Mouse (Mus musculus): ENCODE results near the gene Ascl1. TPM values are rescaled to one million over a fixed set of nuclear protein-coding genes. Genes with fewer than 3 reads are reported as not detected.

Gene Ascl1
- polyA plus RNA-seq, 1 experiment from 2014 or later = 60.6 TPM

- 42% methylated on average over 2 of the region's 2 CpGs for WGBS
- Histone ChIP-seq H3K36me3 (ENCODE audit: control insufficient read depth, insufficient read depth, low read length) (no peaks in the 10 kb centered on the region), H3K9me3 (ENCODE audit: control insufficient read depth, low read length) (no peaks in the 10 kb centered on the region), H3K27ac (ENCODE audit: low read depth, low read length) (no peak overlapping the region), H3K4me1 (replicated peaks; ENCODE audit: control insufficient read depth, insufficient read depth, low read length) (no peaks in the 10 kb centered on the region), H3K9ac (ENCODE audit: low read length) (no peak overlapping the region), H3K27me3 (ENCODE audit: control insufficient read depth, insufficient read depth, low read length) (no peaks in the 10 kb centered on the region), H3K4me3 (ENCODE audit: low read depth, low read length) (no peak overlapping the region), H3K4me2 (ENCODE audit: low read depth, low read length, severe bottlenecking) (no peak overlapping the region)
- no peak for ATAC-seq (replicated peaks; ENCODE audit: low FRiP score)
- DNase-seq (ENCODE audit: low spot score) = no peak
Measured at GRCm38 (mm10) chr10:87474971-87475370, 18.5 kb downstream of the Ascl1 start.

DNA sequence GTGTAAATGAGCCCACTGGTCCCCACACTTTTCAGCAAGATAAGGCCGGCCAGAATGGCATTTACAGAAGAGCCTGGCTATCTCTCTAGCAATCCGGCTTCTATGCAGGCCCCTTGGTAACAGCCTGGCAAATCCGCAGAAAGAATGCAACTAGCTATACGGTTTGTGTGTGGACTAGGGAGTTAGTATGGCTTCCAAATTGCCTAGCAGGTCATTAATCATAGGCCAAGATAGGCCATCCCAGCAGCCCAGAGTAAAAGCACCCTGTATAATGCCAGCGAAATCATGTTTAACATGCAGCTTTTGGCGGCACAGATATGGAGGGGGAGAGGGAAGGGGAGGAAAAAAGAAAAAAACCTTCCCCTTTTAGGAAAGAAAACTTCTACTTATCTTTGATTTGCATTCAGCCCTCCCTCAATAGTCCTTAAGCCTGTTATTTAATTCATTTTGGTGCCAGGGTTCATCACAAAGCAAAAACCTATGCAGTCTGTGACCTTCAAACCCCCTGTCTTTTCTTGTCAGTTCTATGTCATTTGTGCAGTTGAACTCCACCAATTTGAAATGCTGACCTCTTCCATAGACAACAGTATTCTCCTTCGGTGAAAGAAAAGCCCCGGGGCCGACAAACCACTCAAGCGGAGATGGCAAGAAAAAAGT, 19.9 kb downstream of the Ascl1 start:
- WGBS = 53% methylated on average over 10 of the region's 10 CpGs
- H3K9ac ChIP-seq (ENCODE audit: low read length) = no peak overlapping the region
- no peaks in the 10 kb centered on the region for H3K4me1 ChIP-seq (replicated peaks; ENCODE audit: control insufficient read depth, insufficient read depth, low read length)
- no peak; the same call in 1 of the 2 replicates for ATAC-seq (replicated peaks; ENCODE audit: low FRiP score)
- H3K36me3 ChIP-seq (ENCODE audit: control insufficient read depth, insufficient read depth, low read length) = no peaks in the 10 kb centered on the region
- no peak overlapping the region for H3K4me2 ChIP-seq (ENCODE audit: low read depth, low read length, severe bottlenecking)
- no peak overlapping the region for H3K27ac ChIP-seq (ENCODE audit: low read depth, low read length)
- H3K4me3 ChIP-seq (ENCODE audit: low read depth, low read length) = no peak overlapping the region
- H3K27me3 ChIP-seq (ENCODE audit: control insufficient read depth, insufficient read depth, low read length) = no peaks in the 10 kb centered on the region
- no peak for DNase-seq (ENCODE audit: low spot score)
- no peaks in the 10 kb centered on the region for H3K9me3 ChIP-seq (ENCODE audit: control insufficient read depth, low read length)

DNA sequence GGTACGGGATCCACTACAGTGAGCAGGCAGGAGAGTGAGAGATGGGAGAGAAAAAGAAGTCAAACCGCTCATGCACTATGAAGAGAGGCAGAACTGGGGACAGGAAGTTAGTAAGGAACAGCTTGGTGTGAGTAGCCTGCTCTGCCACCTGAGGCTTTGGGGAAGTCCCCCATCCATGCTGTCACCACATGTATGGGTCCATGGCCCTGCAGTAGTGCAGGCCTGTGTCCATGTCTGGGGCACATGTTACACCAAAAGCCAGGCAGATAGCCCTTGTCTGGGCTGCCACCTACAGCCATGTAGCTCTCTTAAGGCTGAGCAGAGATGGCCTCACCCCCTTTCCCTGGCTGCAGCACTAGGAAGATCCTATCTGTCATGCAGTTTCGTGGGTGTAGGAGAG, 42.7 kb downstream of the Ascl1 start:
- H3K4me3 ChIP-seq (ENCODE audit: low read depth, low read length) = no peak overlapping the region
- no peak for DNase-seq (ENCODE audit: low spot score)
- H3K9me3 ChIP-seq (ENCODE audit: control insufficient read depth, low read length) = no peaks in the 10 kb centered on the region
- no peak overlapping the region for H3K4me2 ChIP-seq (ENCODE audit: low read depth, low read length, severe bottlenecking)
- no peak for ATAC-seq (replicated peaks; ENCODE audit: low FRiP score)
- H3K4me1 ChIP-seq (replicated peaks; ENCODE audit: control insufficient read depth, insufficient read depth, low read length) = peaks cover 11% of the 10 kb centered on the region
- no peaks in the 10 kb centered on the region for H3K27me3 ChIP-seq (ENCODE audit: control insufficient read depth, insufficient read depth, low read length)
- H3K27ac ChIP-seq (ENCODE audit: low read depth, low read length) = no peak overlapping the region
- H3K9ac ChIP-seq (ENCODE audit: low read length) = no peak overlapping the region
- 94% methylated on average over 3 of the region's 3 CpGs for WGBS
- no peaks in the 10 kb centered on the region for H3K36me3 ChIP-seq (ENCODE audit: control insufficient read depth, insufficient read depth, low read length)

DNA sequence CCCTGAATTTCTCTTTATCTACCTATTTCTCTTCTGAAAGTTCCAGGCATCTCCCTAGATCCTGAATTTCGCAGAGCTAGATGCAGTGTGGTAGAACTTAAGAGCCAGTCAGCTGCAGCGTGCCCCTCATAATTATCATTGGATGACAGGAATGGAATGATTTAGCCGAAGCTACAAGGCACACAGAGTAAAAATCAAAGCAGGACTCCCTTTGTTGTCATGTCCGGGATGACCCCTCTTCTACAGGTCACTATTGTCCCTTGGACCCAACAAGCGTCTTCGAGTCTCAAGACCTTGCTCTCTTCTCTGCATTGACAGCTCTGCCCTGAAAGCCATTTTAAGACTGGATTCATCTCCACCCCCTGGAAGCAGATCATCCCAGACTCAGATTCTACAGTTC, 44.1 kb downstream of the Ascl1 start:
- Histone ChIP-seq H3K27ac (ENCODE audit: low read depth, low read length) (no peak overlapping the region), H3K4me2 (ENCODE audit: low read depth, low read length, severe bottlenecking) (no peak overlapping the region), H3K4me3 (ENCODE audit: low read depth, low read length) (no peak overlapping the region), H3K36me3 (ENCODE audit: control insufficient read depth, insufficient read depth, low read length) (no peaks in the 10 kb centered on the region), H3K4me1 (replicated peaks; ENCODE audit: control insufficient read depth, insufficient read depth, low read length) (peaks cover 11% of the 10 kb centered on the region), H3K9me3 (ENCODE audit: control insufficient read depth, low read length) (no peaks in the 10 kb centered on the region), H3K9ac (ENCODE audit: low read length) (no peak overlapping the region), H3K27me3 (ENCODE audit: control insufficient read depth, insufficient read depth, low read length) (no peaks in the 10 kb centered on the region)
- no peak for DNase-seq (ENCODE audit: low spot score)
- 82% methylated on average over 6 of the region's 6 CpGs for WGBS
- ATAC-seq (replicated peaks; ENCODE audit: low FRiP score) = no peak

- 20% methylated on average over 5 of the region's 5 CpGs for WGBS
- Histone ChIP-seq H3K27me3 (ENCODE audit: control insufficient read depth, insufficient read depth, low read length) (no peaks in the 10 kb centered on the region), H3K4me2 (ENCODE audit: low read depth, low read length, severe bottlenecking) (peak overlapping the region; percentile 34), H3K9ac (ENCODE audit: low read length) (no peak overlapping the region), H3K36me3 (ENCODE audit: control insufficient read depth, insufficient read depth, low read length) (no peaks in the 10 kb centered on the region), H3K27ac (ENCODE audit: low read depth, low read length) (peak overlapping the region; percentile 79), H3K9me3 (ENCODE audit: control insufficient read depth, low read length) (no peaks in the 10 kb centered on the region; the same call in 1 of the 2 replicates), H3K4me1 (replicated peaks; ENCODE audit: control insufficient read depth, insufficient read depth, low read length) (peaks cover 11% of the 10 kb centered on the region), H3K4me3 (ENCODE audit: low read depth, low read length) (no peak overlapping the region)
- peak; percentile 54 for DNase-seq (ENCODE audit: low spot score)
- peak; percentile 13; the same call in 1 of the 2 replicates for ATAC-seq (replicated peaks; ENCODE audit: low FRiP score)
Measured at GRCm38 (mm10) chr10:87448257-87448656, 45.2 kb downstream of the Ascl1 start.

DNA sequence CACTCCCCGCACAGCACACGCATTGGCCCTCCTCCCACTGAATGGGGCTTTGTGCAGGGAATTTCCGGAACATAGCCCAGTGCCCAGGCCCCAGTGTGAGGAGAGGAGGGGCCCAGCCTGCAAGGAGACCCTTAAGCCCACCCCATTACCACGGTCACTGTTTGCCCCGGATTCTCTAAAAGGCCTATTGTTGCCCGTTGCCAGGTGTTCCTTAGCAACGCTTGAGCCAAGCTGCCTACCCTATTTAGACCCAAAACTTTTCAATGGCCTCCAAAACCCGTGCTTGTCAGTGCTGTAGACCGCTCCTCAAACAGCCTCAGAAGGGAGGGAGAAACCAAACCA, 45.7 kb downstream of the Ascl1 start:
- H3K36me3 ChIP-seq (ENCODE audit: control insufficient read depth, insufficient read depth, low read length) = no peaks in the 10 kb centered on the region
- no peak overlapping the region for H3K4me3 ChIP-seq (ENCODE audit: low read depth, low read length)
- 1% methylated on average over 9 of the region's 9 CpGs for WGBS
- no peaks in the 10 kb centered on the region for H3K27me3 ChIP-seq (ENCODE audit: control insufficient read depth, insufficient read depth, low read length)
- H3K4me2 ChIP-seq (ENCODE audit: low read depth, low read length, severe bottlenecking) = peak overlapping the region; percentile 34; the same call in 1 of the 2 replicates
- H3K9ac ChIP-seq (ENCODE audit: low read length) = no peak overlapping the region
- peaks cover 11% of the 10 kb centered on the region for H3K4me1 ChIP-seq (replicated peaks; ENCODE audit: control insufficient read depth, insufficient read depth, low read length)
- ATAC-seq (replicated peaks; ENCODE audit: low FRiP score) = peak; percentile 99
- no peaks in the 10 kb centered on the region; the same call in 1 of the 2 replicates for H3K9me3 ChIP-seq (ENCODE audit: control insufficient read depth, low read length)
- peak; percentile 93 for DNase-seq (ENCODE audit: low spot score)
- H3K27ac ChIP-seq (ENCODE audit: low read depth, low read length) = peak overlapping the region; percentile 79

DNA sequence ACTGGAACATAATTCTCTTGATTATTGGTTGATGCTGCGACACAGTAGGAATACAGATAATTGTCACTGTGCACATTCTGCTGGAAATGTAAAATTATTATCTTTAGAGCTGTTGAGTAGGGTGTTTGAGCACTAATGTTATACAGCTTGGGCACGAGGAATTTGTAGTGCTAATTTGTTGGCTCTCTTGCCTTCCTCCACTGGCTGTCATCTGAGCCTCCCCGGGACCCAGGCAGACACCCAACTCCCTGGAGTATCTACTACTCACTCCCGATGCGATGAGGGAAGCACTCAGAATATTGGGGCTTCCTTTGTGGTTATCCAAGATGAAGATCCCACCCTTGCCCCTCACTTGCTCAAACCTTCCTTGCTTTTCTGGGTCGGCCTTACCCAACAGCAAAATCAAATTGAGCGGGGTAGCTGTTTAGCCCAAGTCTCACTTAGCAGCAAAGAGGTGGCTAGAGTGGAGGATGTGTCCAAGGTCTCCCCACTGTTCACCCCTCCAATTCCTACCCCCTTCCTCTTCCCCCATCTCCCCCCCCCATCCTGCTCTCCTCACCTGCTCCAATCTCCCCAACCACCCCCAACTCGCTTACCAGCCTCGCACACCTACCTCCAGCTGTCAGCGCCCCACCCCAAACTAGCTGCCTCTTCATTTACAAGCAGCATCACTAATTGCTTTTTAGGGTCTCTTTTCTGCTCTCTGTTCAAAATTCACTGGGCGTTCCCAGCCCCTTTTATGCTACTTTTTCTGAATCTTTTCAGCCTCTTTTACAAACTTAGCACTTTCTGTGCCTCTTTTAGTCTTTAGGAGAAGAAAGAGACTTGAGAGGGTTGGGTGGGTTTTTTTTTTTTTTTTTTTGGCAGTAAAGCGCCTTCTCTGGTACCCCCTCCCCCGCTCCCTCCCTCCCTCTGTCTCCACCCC, 46.4 kb downstream of the Ascl1 start:
- Histone ChIP-seq H3K27me3 (ENCODE audit: control insufficient read depth, insufficient read depth, low read length) (no peaks in the 10 kb centered on the region), H3K4me3 (ENCODE audit: low read depth, low read length) (no peak overlapping the region; the same call in 1 of the 2 replicates), H3K4me2 (ENCODE audit: low read depth, low read length, severe bottlenecking) (peak overlapping the region; percentile 34), H3K4me1 (replicated peaks; ENCODE audit: control insufficient read depth, insufficient read depth, low read length) (peaks cover 11% of the 10 kb centered on the region), H3K36me3 (ENCODE audit: control insufficient read depth, insufficient read depth, low read length) (no peaks in the 10 kb centered on the region), H3K9ac (ENCODE audit: low read length) (peak overlapping the region; percentile 43; the same call in 1 of the 2 replicates), H3K9me3 (ENCODE audit: control insufficient read depth, low read length) (no peaks in the 10 kb centered on the region; the same call in 1 of the 2 replicates), H3K27ac (ENCODE audit: low read depth, low read length) (peak overlapping the region; percentile 79)
- ATAC-seq (replicated peaks; ENCODE audit: low FRiP score) (peak; percentile 63), DNase-seq (ENCODE audit: low spot score) (peak; percentile 65)
- 13% methylated on average over 13 of the region's 13 CpGs for WGBS

DNA sequence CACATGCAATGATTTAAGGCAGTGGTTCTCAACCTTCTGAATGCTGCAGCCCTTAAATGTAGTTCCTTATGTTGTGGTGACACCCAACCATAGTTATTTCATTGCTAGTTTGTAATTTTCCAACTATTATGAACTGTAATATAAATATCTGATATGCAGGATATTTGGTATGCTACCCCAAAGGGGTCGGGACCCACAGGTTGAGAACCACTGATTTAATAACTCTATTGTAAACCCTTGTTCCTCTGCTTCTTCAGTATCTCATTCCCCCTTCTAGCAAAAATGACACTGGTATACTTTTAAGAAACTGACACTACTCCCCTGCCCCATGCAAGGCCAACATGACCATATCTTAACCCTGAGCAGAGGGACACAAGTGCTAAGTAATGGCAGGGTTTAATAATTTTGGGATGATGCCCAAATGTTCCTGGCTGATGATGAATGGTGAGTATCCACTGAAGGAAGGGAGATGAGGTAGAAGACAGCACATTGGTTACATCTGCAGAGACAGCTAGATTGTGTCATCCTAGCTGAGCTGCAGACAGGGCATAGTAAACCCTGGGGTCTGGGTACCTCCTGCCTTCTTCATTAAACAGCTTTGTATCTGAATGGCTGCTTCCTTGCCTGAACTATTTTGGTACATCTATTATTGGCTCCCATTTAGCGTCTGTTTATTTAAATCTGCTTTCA, 47.2 kb downstream of the Ascl1 start:
- DNase-seq (ENCODE audit: low spot score) = no peak
- Histone ChIP-seq H3K4me3 (ENCODE audit: low read depth, low read length) (no peak overlapping the region), H3K27me3 (ENCODE audit: control insufficient read depth, insufficient read depth, low read length) (no peaks in the 10 kb centered on the region), H3K9me3 (ENCODE audit: control insufficient read depth, low read length) (no peaks in the 10 kb centered on the region; the same call in 1 of the 2 replicates), H3K36me3 (ENCODE audit: control insufficient read depth, insufficient read depth, low read length) (no peaks in the 10 kb centered on the region), H3K4me2 (ENCODE audit: low read depth, low read length, severe bottlenecking) (peak overlapping the region; percentile 34; the same call in 1 of the 2 replicates), H3K4me1 (replicated peaks; ENCODE audit: control insufficient read depth, insufficient read depth, low read length) (peaks cover 11% of the 10 kb centered on the region), H3K27ac (ENCODE audit: low read depth, low read length) (peak overlapping the region; percentile 79), H3K9ac (ENCODE audit: low read length) (no peak overlapping the region; the same call in 1 of the 2 replicates)
- no peak for ATAC-seq (replicated peaks; ENCODE audit: low FRiP score)
- WGBS = 52% methylated on average over 2 of the region's 2 CpGs
